Comparison of ENCODE assay signal across 21 mouse cellular contexts in genomic region chr8:84426087-84426486, GRCm38 (mm10).
"Had no signal": no experiment of that assay in that cellular context is flagged by ENCODE, and none has a peak within 500 bp of the region (broad histone marks: within the 10 kb centered on the region; RNA-seq: fewer than 3 reads in every experiment).

No protein-coding gene starts in this region.

- DNase-seq: gastrocnemius, postnatal 14 days; gastrocnemius, postnatal 36 days; heart, adult 18-20 months; heart, postnatal 10 days; heart, postnatal 4 days; kidney, adult 18-20 months; kidney, adult 8-10 months; kidney, postnatal 10 days; kidney, postnatal 25 days; kidney, postnatal 4 days; liver; liver, embryonic 13.5 days had no signal

- H3K4me1 ChIP-seq: heart, embryonic 12.5 days; intestine, embryonic 15.5 days; limb, embryonic 12.5 days; liver, embryonic 13.5 days had no signal

- H3K4me3 ChIP-seq: heart, embryonic 10.5 days; heart, embryonic 12.5 days; hindbrain, embryonic 10.5 days; hindbrain, embryonic 12.5 days; intestine, embryonic 15.5 days; left cerebral cortex, adult 2 months; limb, embryonic 10.5 days; limb, embryonic 12.5 days; liver, embryonic 13.5 days had no signal

- H3K27ac ChIP-seq: heart, embryonic 10.5 days; hindbrain, embryonic 10.5 days; hindbrain, embryonic 12.5 days; hindbrain, embryonic 14.5 days; intestine, embryonic 15.5 days; left cerebral cortex, adult 2 months; limb, embryonic 10.5 days; limb, embryonic 12.5 days; liver, embryonic 13.5 days had no signal

- H3K27me3 ChIP-seq: hindbrain, embryonic 12.5 days; intestine, embryonic 15.5 days; liver, embryonic 13.5 days had no signal
